Mouse (Mus musculus): Measurements from ENCODE around the gene Peli2. TPM values are rescaled to one million over a fixed set of nuclear protein-coding genes. Genes with fewer than 3 reads are reported as not detected.

Peli2 gene
- polyA plus RNA-seq, 1 experiment from 2014 or later: 15.8 TPM

GRCm38 (mm10) chr14:48143141-48143540 is 22.5 kb downstream of the Peli2 start:
- Histone ChIP-seq H3K4me3 (ENCODE audit: low read length) (no peak overlapping the region), H3K4me1 (replicated peaks; ENCODE audit: control insufficient read depth, insufficient read depth, low read length) (no peaks in the 10 kb centered on the region; the same call in none of the 2 replicates), H3K27ac (ENCODE audit: low read length) (no peak overlapping the region), H3K9me3 (ENCODE audit: control insufficient read depth, low read length) (no peaks in the 10 kb centered on the region), H3K27me3 (ENCODE audit: control insufficient read depth, insufficient read depth, low read depth, low read length) (no peaks in the 10 kb centered on the region), H3K9ac (ENCODE audit: low read length) (no peak overlapping the region), H3K4me2 (ENCODE audit: low read depth, low read length) (no peak overlapping the region), H3K36me3 (ENCODE audit: control insufficient read depth, insufficient read depth, low read length) (no peaks in the 10 kb centered on the region)
- WGBS: 71% methylated on average over 4 of the region's 4 CpGs
- ATAC-seq (ENCODE audit: low read depth): no peak

- H3K4me2 ChIP-seq (ENCODE audit: low read depth, low read length): no peak overlapping the region
- no peak overlapping the region for H3K4me3 ChIP-seq (ENCODE audit: low read length)
- H3K4me1 ChIP-seq (replicated peaks; ENCODE audit: control insufficient read depth, insufficient read depth, low read length): no peaks in the 10 kb centered on the region; the same call in none of the 2 replicates
- no peaks in the 10 kb centered on the region for H3K27me3 ChIP-seq (ENCODE audit: control insufficient read depth, insufficient read depth, low read depth, low read length)
- 61% methylated on average over 17 of the region's 17 CpGs for WGBS
- no peaks in the 10 kb centered on the region for H3K36me3 ChIP-seq (ENCODE audit: control insufficient read depth, insufficient read depth, low read length)
- H3K9me3 ChIP-seq (ENCODE audit: control insufficient read depth, low read length): no peaks in the 10 kb centered on the region
- H3K27ac ChIP-seq (ENCODE audit: low read length): no peak overlapping the region
- H3K9ac ChIP-seq (ENCODE audit: low read length): no peak overlapping the region
- peak; percentile 23; the same call in 1 of the 2 replicates for ATAC-seq (ENCODE audit: low read depth)
These were observed 23.7 kb downstream of the Peli2 start for GRCm38 (mm10) chr14:48144330-48144729.

- Histone ChIP-seq H3K4me1 (replicated peaks; ENCODE audit: control insufficient read depth, insufficient read depth, low read length) (no peaks in the 10 kb centered on the region; the same call in none of the 2 replicates), H3K4me2 (ENCODE audit: low read depth, low read length) (no peak overlapping the region), H3K36me3 (ENCODE audit: control insufficient read depth, insufficient read depth, low read length) (no peaks in the 10 kb centered on the region), H3K9ac (ENCODE audit: low read length) (no peak overlapping the region), H3K27ac (ENCODE audit: low read length) (no peak overlapping the region), H3K9me3 (ENCODE audit: control insufficient read depth, low read length) (no peaks in the 10 kb centered on the region), H3K27me3 (ENCODE audit: control insufficient read depth, insufficient read depth, low read depth, low read length) (no peaks in the 10 kb centered on the region), H3K4me3 (ENCODE audit: low read length) (no peak overlapping the region)
- ATAC-seq (ENCODE audit: low read depth): no peak
- WGBS: 82% methylated on average over 6 of the region's 6 CpGs
These were observed 27.1 kb downstream of the Peli2 start for GRCm38 (mm10) chr14:48147688-48148087.

GRCm38 (mm10) chr14:48148615-48149014 is 28.0 kb downstream of the Peli2 start:
- Histone ChIP-seq H3K27ac (ENCODE audit: low read length) (no peak overlapping the region), H3K4me3 (ENCODE audit: low read length) (no peak overlapping the region), H3K4me1 (replicated peaks; ENCODE audit: control insufficient read depth, insufficient read depth, low read length) (no peaks in the 10 kb centered on the region; the same call in 1 of the 2 replicates), H3K9ac (ENCODE audit: low read length) (no peak overlapping the region), H3K27me3 (ENCODE audit: control insufficient read depth, insufficient read depth, low read depth, low read length) (no peaks in the 10 kb centered on the region), H3K9me3 (ENCODE audit: control insufficient read depth, low read length) (no peaks in the 10 kb centered on the region), H3K36me3 (ENCODE audit: control insufficient read depth, insufficient read depth, low read length) (no peaks in the 10 kb centered on the region), H3K4me2 (ENCODE audit: low read depth, low read length) (no peak overlapping the region)
- no peak for ATAC-seq (ENCODE audit: low read depth)
- 85% methylated on average over 6 of the region's 6 CpGs for WGBS

- Histone ChIP-seq H3K36me3 (ENCODE audit: control insufficient read depth, insufficient read depth, low read length) (no peaks in the 10 kb centered on the region), H3K4me3 (ENCODE audit: low read length) (no peak overlapping the region), H3K4me2 (ENCODE audit: low read depth, low read length) (no peak overlapping the region), H3K27ac (ENCODE audit: low read length) (no peak overlapping the region), H3K27me3 (ENCODE audit: control insufficient read depth, insufficient read depth, low read depth, low read length) (no peaks in the 10 kb centered on the region), H3K4me1 (replicated peaks; ENCODE audit: control insufficient read depth, insufficient read depth, low read length) (peaks cover under 1% of the 10 kb centered on the region; the same call in 1 of the 2 replicates), H3K9ac (ENCODE audit: low read length) (no peak overlapping the region), H3K9me3 (ENCODE audit: control insufficient read depth, low read length) (no peaks in the 10 kb centered on the region)
- no peak for ATAC-seq (ENCODE audit: low read depth)
- 85% methylated on average over 9 of the region's 9 CpGs for WGBS
These were observed 28.7 kb downstream of the Peli2 start for GRCm38 (mm10) chr14:48149351-48149750.

- Histone ChIP-seq H3K4me2 (ENCODE audit: low read depth, low read length) (no peak overlapping the region), H3K4me1 (replicated peaks; ENCODE audit: control insufficient read depth, insufficient read depth, low read length) (peaks cover 12% of the 10 kb centered on the region), H3K9me3 (ENCODE audit: control insufficient read depth, low read length) (no peaks in the 10 kb centered on the region), H3K27ac (ENCODE audit: low read length) (no peak overlapping the region), H3K27me3 (ENCODE audit: control insufficient read depth, insufficient read depth, low read depth, low read length) (no peaks in the 10 kb centered on the region), H3K36me3 (ENCODE audit: control insufficient read depth, insufficient read depth, low read length) (no peaks in the 10 kb centered on the region), H3K4me3 (ENCODE audit: low read length) (no peak overlapping the region), H3K9ac (ENCODE audit: low read length) (no peak overlapping the region)
- ATAC-seq (ENCODE audit: low read depth): no peak
- 68% methylated on average over 1 of the region's 1 CpGs for WGBS
These were observed 30.3 kb downstream of the Peli2 start for GRCm38 (mm10) chr14:48150903-48151302.

- H3K27me3 ChIP-seq (ENCODE audit: control insufficient read depth, insufficient read depth, low read depth, low read length): no peaks in the 10 kb centered on the region
- H3K27ac ChIP-seq (ENCODE audit: low read length): no peak overlapping the region
- H3K4me3 ChIP-seq (ENCODE audit: low read length): no peak overlapping the region
- H3K36me3 ChIP-seq (ENCODE audit: control insufficient read depth, insufficient read depth, low read length): no peaks in the 10 kb centered on the region
- no peak for ATAC-seq (ENCODE audit: low read depth)
- no peak overlapping the region for H3K4me2 ChIP-seq (ENCODE audit: low read depth, low read length)
- H3K9ac ChIP-seq (ENCODE audit: low read length): no peak overlapping the region
- H3K4me1 ChIP-seq (replicated peaks; ENCODE audit: control insufficient read depth, insufficient read depth, low read length): peaks cover 12% of the 10 kb centered on the region
- WGBS: 76% methylated on average over 2 of the region's 2 CpGs
- no peaks in the 10 kb centered on the region for H3K9me3 ChIP-seq (ENCODE audit: control insufficient read depth, low read length)
These were observed 30.9 kb downstream of the Peli2 start for GRCm38 (mm10) chr14:48151554-48151953.

GRCm38 (mm10) chr14:48153064-48153463 is 32.4 kb downstream of the Peli2 start:
- H3K4me2 ChIP-seq (ENCODE audit: low read depth, low read length): no peak overlapping the region
- no peak overlapping the region for H3K27ac ChIP-seq (ENCODE audit: low read length)
- no peak overlapping the region for H3K9ac ChIP-seq (ENCODE audit: low read length)
- H3K36me3 ChIP-seq (ENCODE audit: control insufficient read depth, insufficient read depth, low read length): no peaks in the 10 kb centered on the region
- 51% methylated on average over 2 of the region's 2 CpGs for WGBS
- ATAC-seq (ENCODE audit: low read depth): no peak
- no peaks in the 10 kb centered on the region for H3K9me3 ChIP-seq (ENCODE audit: control insufficient read depth, low read length)
- H3K4me1 ChIP-seq (replicated peaks; ENCODE audit: control insufficient read depth, insufficient read depth, low read length): peaks cover 12% of the 10 kb centered on the region
- H3K4me3 ChIP-seq (ENCODE audit: low read length): no peak overlapping the region
- no peaks in the 10 kb centered on the region for H3K27me3 ChIP-seq (ENCODE audit: control insufficient read depth, insufficient read depth, low read depth, low read length)

- Histone ChIP-seq H3K27ac (ENCODE audit: low read length) (no peak overlapping the region), H3K9ac (ENCODE audit: low read length) (no peak overlapping the region), H3K4me2 (ENCODE audit: low read depth, low read length) (no peak overlapping the region), H3K9me3 (ENCODE audit: control insufficient read depth, low read length) (no peaks in the 10 kb centered on the region), H3K4me1 (replicated peaks; ENCODE audit: control insufficient read depth, insufficient read depth, low read length) (peaks cover 12% of the 10 kb centered on the region), H3K4me3 (ENCODE audit: low read length) (no peak overlapping the region), H3K36me3 (ENCODE audit: control insufficient read depth, insufficient read depth, low read length) (no peaks in the 10 kb centered on the region), H3K27me3 (ENCODE audit: control insufficient read depth, insufficient read depth, low read depth, low read length) (no peaks in the 10 kb centered on the region)
- ATAC-seq (ENCODE audit: low read depth): no peak
- WGBS: 74% methylated on average over 5 of the region's 5 CpGs
These were observed 33.4 kb downstream of the Peli2 start for GRCm38 (mm10) chr14:48153865-48154511.
